9 mouse cellular contexts compared by ENCODE assay signal in genomic region chr5:115470766-115471531, GRCm38 (mm10). TPM values are rescaled to one million over a fixed set of nuclear protein-coding genes. Genes with fewer than 3 reads are reported as not detected.
A peak's percentile ranks its signal among the peaks of the same experiment; 100 is the strongest.
DNase-seq lines count a peak whose midpoint lies in the region; ATAC-seq and TF ChIP-seq lines count a peak whose summit lies in the region.
"Had no signal": no experiment of that assay in that cellular context is flagged by ENCODE, and none has a peak within 500 bp of the region (broad histone marks: within the 10 kb centered on the region; RNA-seq: fewer than 3 reads in every experiment).

No protein-coding gene starts in this region.

- TF ChIP-seq CTCF in thymus, adult 2 months (IDR thresholded peaks at IDR 0.05; ENCODE audit: borderline replicate concordance, control insufficient read depth, extremely low read depth, insufficient read depth, low read length, poor library complexity) = no peak

- no peaks in the 10 kb centered on the region for H3K36me3 ChIP-seq in thymus, adult 2 months (ENCODE audit: control insufficient read depth, insufficient read depth, low read length)
- no peaks in the 10 kb centered on the region for H3K36me3 ChIP-seq in embryonic facial prominence, embryonic 15.5 days
- H3K36me3 ChIP-seq in kidney, embryonic 16.5 days (ENCODE audit: insufficient read depth, low read length) = no peaks in the 10 kb centered on the region
- H3K36me3 ChIP-seq: midbrain, embryonic 12.5 days had no signal

- H3K27ac ChIP-seq in thymus, adult 2 months (ENCODE audit: control insufficient read depth, insufficient read depth, low read length) = no peak overlapping the region
- no peak overlapping the region for H3K27ac ChIP-seq in embryonic facial prominence, embryonic 15.5 days (replicated peaks)
- H3K27ac ChIP-seq in kidney, embryonic 16.5 days (ENCODE audit: low read length) = no peak overlapping the region
- H3K27ac ChIP-seq: midbrain, embryonic 12.5 days had no signal

- no peak for ATAC-seq in frontal cortex, adult (ENCODE audit: low TSS enrichment)
- peak; percentile 63 for ATAC-seq in embryonic facial prominence, embryonic 15.5 days (ENCODE audit: insufficient number of reproducible peaks, low FRiP score, low TSS enrichment, low read depth)
- ATAC-seq in kidney, embryonic 16.5 days (ENCODE audit: low FRiP score, low TSS enrichment) = no peak

- H3K4me3 ChIP-seq in thymus, adult 2 months (ENCODE audit: control insufficient read depth, insufficient read depth, low read length) = no peak overlapping the region
- H3K4me3 ChIP-seq in embryonic facial prominence, embryonic 15.5 days (replicated peaks) = no peak overlapping the region
- H3K4me3 ChIP-seq in kidney, embryonic 16.5 days (ENCODE audit: low read length) = no peak overlapping the region
- H3K4me3 ChIP-seq: midbrain, embryonic 12.5 days had no signal

- peaks cover 12% of the 10 kb centered on the region for H3K4me1 ChIP-seq in thymus, adult 2 months (replicated peaks; ENCODE audit: control insufficient read depth, insufficient read depth, low read length)
- peaks cover 7% of the 10 kb centered on the region for H3K4me1 ChIP-seq in embryonic facial prominence, embryonic 15.5 days
- H3K4me1 ChIP-seq in kidney, embryonic 16.5 days (ENCODE audit: insufficient read depth, low read length) = peaks cover 11% of the 10 kb centered on the region

- H3K27me3 ChIP-seq in thymus, adult 2 months (ENCODE audit: control insufficient read depth, insufficient read depth, low read length) = no peaks in the 10 kb centered on the region
- H3K27me3 ChIP-seq in embryonic facial prominence, embryonic 15.5 days = no peaks in the 10 kb centered on the region
- no peaks in the 10 kb centered on the region for H3K27me3 ChIP-seq in kidney, embryonic 16.5 days (ENCODE audit: insufficient read depth, low read length)
- H3K27me3 ChIP-seq: midbrain, embryonic 12.5 days had no signal

- peak; percentile 41 to 52 for DNase-seq in frontal cortex, postnatal 25 days (ENCODE audit: low spot score in 2 of 2)
- DNase-seq in thymus, adult 2 months = peak; percentile 67
- no peak for DNase-seq in thymus, adult 18-20 months
- DNase-seq in lung, postnatal 36 days = peak; percentile 77
- DNase-seq in thymus, postnatal 36 days = peak; percentile 47 to 65

- H3K9ac ChIP-seq in embryonic facial prominence, embryonic 15.5 days = no peak overlapping the region
- H3K9ac ChIP-seq in kidney, embryonic 16.5 days (replicated peaks; ENCODE audit: low read length) = no peak overlapping the region
- H3K9ac ChIP-seq: midbrain, embryonic 12.5 days had no signal

- no peak for TF ChIP-seq POLR2A in thymus, adult 2 months (IDR thresholded peaks at IDR 0.05; ENCODE audit: control insufficient read depth, extremely low read depth, insufficient read depth, low read length, poor library complexity)

- no peak overlapping the region for H3K4me2 ChIP-seq in embryonic facial prominence, embryonic 15.5 days (replicated peaks)
- H3K4me2 ChIP-seq in kidney, embryonic 16.5 days (replicated peaks; ENCODE audit: low read depth, low read length) = 0 out of 2 replicates have a peak overlapping the region, but pooled peaks have one; percentile 14
- H3K4me2 ChIP-seq: midbrain, embryonic 12.5 days had no signal

- WGBS in thymus, adult 2 months = 36% methylated on average over 20 of the region's 20 CpGs
- 35% methylated on average over 20 of the region's 20 CpGs for WGBS in embryonic facial prominence, embryonic 15.5 days
- WGBS in kidney, embryonic 16.5 days = 31% methylated on average over 20 of the region's 20 CpGs

- H3K9me3 ChIP-seq in embryonic facial prominence, embryonic 15.5 days (replicated peaks) = no peaks in the 10 kb centered on the region
- no peaks in the 10 kb centered on the region for H3K9me3 ChIP-seq in kidney, embryonic 16.5 days (ENCODE audit: low read length)
- H3K9me3 ChIP-seq: midbrain, embryonic 12.5 days had no signal

RNA-seq across cellular contexts. Expression of gene Pla2g1b, which starts 4.9 kb away (rescaled TPM):
- polyA plus RNA-seq in thymus, adult 2 months (2012; rRNA removed) = 1.2 and 1.8 TPM in 2 replicates
- polyA plus RNA-seq in embryonic facial prominence, embryonic 15.5 days (2015; fragmentation: Nextera tagmentation; extraction: Ambion mirVana) = not detected in 2 replicates
- 0.94 and 2.1 TPM in 2 replicates for polyA plus RNA-seq in kidney, embryonic 16.5 days (2015; fragmentation: Nextera tagmentation; extraction: Ambion mirVana)
- polyA plus RNA-seq: midbrain, embryonic 12.5 days had no signal

RNA-seq across cellular contexts. Expression of gene Sirt4, which starts 13.6 kb away (rescaled TPM):
- 47.2 and 48.6 TPM in 2 replicates for polyA plus RNA-seq in thymus, adult 2 months (2012; rRNA removed)
- 29.2 and 32.8 TPM in 2 replicates for polyA plus RNA-seq in embryonic facial prominence, embryonic 15.5 days (2015; fragmentation: Nextera tagmentation; extraction: Ambion mirVana)
- polyA plus RNA-seq in kidney, embryonic 16.5 days (2015; fragmentation: Nextera tagmentation; extraction: Ambion mirVana) = 27.3 and 27.5 TPM in 2 replicates

RNA-seq across cellular contexts. Expression of gene Pxn, which starts 35.5 kb away (rescaled TPM):
- 161 and 172 TPM in 2 replicates for polyA plus RNA-seq in thymus, adult 2 months (2012; rRNA removed)
- 51.5 and 52.8 TPM in 2 replicates for polyA plus RNA-seq in embryonic facial prominence, embryonic 15.5 days (2015; fragmentation: Nextera tagmentation; extraction: Ambion mirVana)
- 60.5 and 67.2 TPM in 2 replicates for polyA plus RNA-seq in kidney, embryonic 16.5 days (2015; fragmentation: Nextera tagmentation; extraction: Ambion mirVana)

RNA-seq across cellular contexts. Expression of gene Msi1, which starts 41.5 kb away (rescaled TPM):
- polyA plus RNA-seq in thymus, adult 2 months (2012; rRNA removed) = 6.1 and 6.6 TPM in 2 replicates
- polyA plus RNA-seq in embryonic facial prominence, embryonic 15.5 days (2015; fragmentation: Nextera tagmentation; extraction: Ambion mirVana) = 14.1 and 19.1 TPM in 2 replicates
- 12.1 and 14.1 TPM in 2 replicates for polyA plus RNA-seq in kidney, embryonic 16.5 days (2015; fragmentation: Nextera tagmentation; extraction: Ambion mirVana)

Comparison
In these comparisons a context has a peak if more than half of its experiments do, and no peak if none do; other contexts are left out.
1. DNase-seq: peak in frontal cortex, postnatal 25 days (2 of 2), thymus, adult 2 months (single experiment), lung, postnatal 36 days (single experiment) and thymus, postnatal 36 days (2 of 2); none in thymus, adult 18-20 months (0 of 2).